Mouse (Mus musculus) hindbrain, embryonic 15.5 days (tissue): ENCODE results near the gene Gm4869. TPM values are rescaled to one million over a fixed set of nuclear protein-coding genes. Genes with fewer than 3 reads are reported as not detected.

Source experiments
- ATAC-seq: fragments of 200-750 bp; cut with Nextera tagmentation; 2 replicates; pipeline ENCODE4 v1.8.0; 2017; ENCODE audit warnings: low read depth, moderate number of reproducible peaks, moderate TSS enrichment; ENCODE audit not compliant: low FRiP score
- H3K27ac ChIP-seq: fragments of 300-500 bp; sonication (generic); replicated peaks from 2 replicates; pipeline ENCODE4 v1.5.1; 2015; ENCODE audit warnings: mild to moderate bottlenecking, inconsistent platforms
- H3K27me3 ChIP-seq: fragments of 300-500 bp; sonication (generic); 2 replicates; pipeline ENCODE4 v1.6.1; 2015; ENCODE audit warnings: control low read depth, inconsistent platforms
- H3K36me3 ChIP-seq: fragments of 300-500 bp; sonication (generic); 2 replicates; pipeline ENCODE4 v1.6.1; 2015; ENCODE audit warnings: control low read depth, inconsistent platforms
- H3K4me1 ChIP-seq: fragments of 300-500 bp; sonication (generic); replicated peaks from 2 replicates; pipeline ENCODE4 v1.6.1; 2015; ENCODE audit warnings: control low read depth, inconsistent platforms
- H3K4me2 ChIP-seq: fragments of 300-500 bp; sonication (generic); 2 replicates; pipeline ENCODE4 v1.6.1; 2015; ENCODE audit warnings: moderate library complexity, mild to moderate bottlenecking, inconsistent platforms
- H3K4me3 ChIP-seq: fragments of 300-500 bp; sonication (generic); 2 replicates; pipeline ENCODE4 v1.5.1; 2015; ENCODE audit warnings: mild to moderate bottlenecking, inconsistent platforms
- H3K9ac ChIP-seq: fragments of 300-500 bp; sonication (generic); 2 replicates; pipeline ENCODE4 v1.6.1; 2015; ENCODE audit warnings: inconsistent platforms
- H3K9me3 ChIP-seq: fragments of 300-500 bp; sonication (generic); 2 replicates; pipeline ENCODE4 v1.6.1; 2016; ENCODE audit warnings: control low read depth, inconsistent platforms
- WGBS: fragments of 180-500 bp; shearing (Covaris S2); methylation state at CpG from one replicate; pipeline ENCODE4 v1.1.7; 2015; 5-methylcytosine and 5-hydroxymethylcytosine counted together
- polyA plus RNA-seq: library from polyadenylated mRNA; unstranded; fragments of >200 nt; fragmentation: Nextera tagmentation; extraction: Ambion mirVana; gene quantifications from 2 replicates; pipeline ENCODE4 v1.2.1, GENCODE M21; 2015

Gm4869 gene
- not detected in 2 replicates for polyA plus RNA-seq

DNA sequence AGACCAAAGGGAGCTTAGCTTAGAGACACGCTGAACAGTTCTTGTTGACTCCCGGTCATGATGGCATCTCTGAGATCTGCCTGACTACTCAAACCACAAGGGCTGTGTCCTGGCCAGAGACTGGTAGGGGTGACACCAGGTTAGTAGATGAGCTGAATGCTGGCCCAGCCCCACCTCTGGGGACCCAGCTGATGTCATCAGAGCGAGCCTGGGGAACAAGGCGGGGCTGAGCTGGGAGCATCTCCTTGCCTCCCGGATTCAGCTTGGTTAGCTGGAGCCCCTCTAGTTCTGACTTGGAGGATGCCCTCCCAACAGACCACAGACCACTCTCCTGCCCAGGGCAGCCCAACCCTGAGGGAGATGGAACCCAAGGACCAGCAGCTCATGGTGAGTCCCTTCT, at the start of gene Gm4869:
Gene Gm4869, plus strand, starts transcription at position 301 of the 400 bp plus-strand sequence.
- no peaks in the 10 kb centered on the region for H3K9me3 ChIP-seq
- no peak within 1 kb of the TSS for H3K4me3 ChIP-seq
- no peaks in the 10 kb centered on the region for H3K27me3 ChIP-seq
- 88% methylated on average over 5 of the region's 5 CpGs for WGBS
- no peak within 1 kb of the TSS for H3K27ac ChIP-seq
- no peak within 1 kb of the TSS for H3K9ac ChIP-seq
- H3K36me3 ChIP-seq, result peaks cover 41% of the 10 kb centered on the region
- no peak for ATAC-seq
- no peaks in the 10 kb centered on the region for H3K4me1 ChIP-seq
- no peak within 1 kb of the TSS for H3K4me2 ChIP-seq

DNA sequence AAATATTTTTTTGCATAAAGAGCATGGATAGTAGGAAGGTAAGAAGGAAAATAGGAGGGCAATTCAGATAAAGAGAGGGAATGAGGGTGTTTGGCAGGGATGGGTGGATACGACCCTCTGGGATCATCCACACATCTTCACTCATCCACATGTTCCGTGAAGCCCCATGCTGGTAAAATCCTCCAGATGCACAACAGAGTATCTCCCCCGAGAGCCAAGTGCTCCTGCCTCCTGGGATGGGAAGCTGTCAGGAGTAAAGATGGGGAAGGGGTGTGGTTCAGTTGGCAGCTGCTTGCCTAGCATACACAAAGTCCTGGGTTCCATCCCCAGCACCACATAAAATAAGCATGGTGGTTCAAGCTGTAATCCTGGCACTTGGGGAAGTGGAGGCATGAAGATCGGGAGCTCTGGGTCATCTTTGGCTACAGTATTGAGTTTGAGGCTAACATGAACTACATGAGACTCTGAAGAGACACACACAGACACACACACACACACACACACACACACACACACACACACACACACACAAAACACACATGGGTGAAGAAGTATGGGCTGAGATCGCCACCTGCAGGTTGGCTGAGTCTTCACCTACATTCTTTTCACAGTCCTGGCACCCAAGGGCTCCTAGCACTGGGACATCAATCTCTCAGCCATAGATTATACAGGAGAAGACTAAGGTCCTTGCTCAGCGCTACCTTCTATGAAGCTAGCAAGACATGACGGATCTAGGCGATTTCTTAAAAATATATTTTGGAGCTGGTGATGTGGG, 49.1 kb upstream of the Gm4869 start:
- 62% methylated on average over 8 of the region's 8 CpGs for WGBS
- H3K9me3 ChIP-seq, result no peaks in the 10 kb centered on the region
- H3K4me3 ChIP-seq, result no peak overlapping the region
- no peak overlapping the region for H3K27ac ChIP-seq
- H3K4me1 ChIP-seq, result no peaks in the 10 kb centered on the region
- no peak for ATAC-seq
- no peak overlapping the region for H3K9ac ChIP-seq
- H3K4me2 ChIP-seq, result no peak overlapping the region
- H3K36me3 ChIP-seq, result no peaks in the 10 kb centered on the region
- no peaks in the 10 kb centered on the region for H3K27me3 ChIP-seq

DNA sequence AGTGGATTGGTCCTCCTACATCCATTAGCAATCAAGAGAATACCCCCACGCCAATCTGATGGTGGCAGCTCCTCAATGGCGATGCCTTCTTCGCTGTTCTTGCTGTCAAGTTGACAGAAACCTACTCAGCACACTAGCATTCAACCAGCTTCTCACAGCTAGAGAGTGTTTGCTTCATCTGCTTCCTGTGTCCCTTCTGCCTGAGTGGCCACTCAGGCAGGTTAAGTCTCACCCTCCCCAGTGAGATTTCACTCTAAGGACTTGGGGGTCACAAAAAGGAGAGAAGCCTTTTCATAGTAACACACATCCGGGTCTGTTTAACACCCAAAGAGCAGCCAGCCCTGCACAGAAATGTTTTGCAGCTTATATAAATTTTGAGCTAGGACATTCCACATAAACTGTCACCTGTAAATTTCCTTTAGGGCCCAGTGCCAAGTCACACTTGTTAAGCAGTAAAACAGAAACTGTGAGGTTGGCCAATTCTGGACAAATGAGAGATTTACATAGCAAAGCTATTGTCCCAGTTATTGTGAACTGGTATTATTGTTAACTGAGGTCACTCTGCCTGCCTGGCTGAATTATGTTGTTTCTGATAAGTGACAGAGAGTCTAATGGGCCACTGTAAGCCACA, 42.7 kb upstream of the Gm4869 start:
- Histone ChIP-seq H3K27ac (no peak overlapping the region), H3K9me3 (no peaks in the 10 kb centered on the region), H3K4me1 (no peaks in the 10 kb centered on the region), H3K27me3 (no peaks in the 10 kb centered on the region), H3K4me2 (no peak overlapping the region), H3K36me3 (no peaks in the 10 kb centered on the region), H3K4me3 (no peak overlapping the region), H3K9ac (no peak overlapping the region)
- ATAC-seq, result no peak
- whole genome bisulfite sequencing, result 87% methylated on average over 4 of the region's 4 CpGs

GRCm38 (mm10) chr5:140405126-140405525, 40.3 kb upstream of the Gm4869 start:
- no peaks in the 10 kb centered on the region for H3K9me3 ChIP-seq
- H3K27ac ChIP-seq, result no peak overlapping the region
- H3K36me3 ChIP-seq, result no peaks in the 10 kb centered on the region
- H3K27me3 ChIP-seq, result no peaks in the 10 kb centered on the region
- no peak overlapping the region for H3K9ac ChIP-seq
- no peak for ATAC-seq
- WGBS, result 84% methylated on average over 6 of the region's 6 CpGs
- no peaks in the 10 kb centered on the region for H3K4me1 ChIP-seq
- no peak overlapping the region for H3K4me2 ChIP-seq
- H3K4me3 ChIP-seq, result no peak overlapping the region

- H3K36me3 ChIP-seq, result no peaks in the 10 kb centered on the region
- H3K9me3 ChIP-seq, result no peaks in the 10 kb centered on the region
- no peaks in the 10 kb centered on the region for H3K4me1 ChIP-seq
- WGBS, result 83% methylated on average over 6 of the region's 6 CpGs
- no peak for ATAC-seq
- no peak overlapping the region for H3K27ac ChIP-seq
- H3K4me3 ChIP-seq, result no peak overlapping the region
- no peak overlapping the region for H3K4me2 ChIP-seq
- H3K9ac ChIP-seq, result no peak overlapping the region
- no peaks in the 10 kb centered on the region for H3K27me3 ChIP-seq
These were observed 38.8 kb upstream of the Gm4869 start for GRCm38 (mm10) chr5:140406666-140407065.

GRCm38 (mm10) chr5:140408801-140409200, 36.6 kb upstream of the Gm4869 start:
- Histone ChIP-seq H3K4me3 (no peak overlapping the region), H3K4me1 (no peaks in the 10 kb centered on the region), H3K27ac (no peak overlapping the region), H3K9ac (no peak overlapping the region), H3K36me3 (no peaks in the 10 kb centered on the region), H3K4me2 (no peak overlapping the region), H3K27me3 (no peaks in the 10 kb centered on the region), H3K9me3 (no peaks in the 10 kb centered on the region)
- no peak for ATAC-seq

- no peak for ATAC-seq
- Histone ChIP-seq H3K36me3 (no peaks in the 10 kb centered on the region), H3K27ac (no peak overlapping the region), H3K9ac (no peak overlapping the region), H3K4me3 (no peak overlapping the region), H3K4me2 (no peak overlapping the region), H3K27me3 (no peaks in the 10 kb centered on the region), H3K9me3 (no peaks in the 10 kb centered on the region), H3K4me1 (no peaks in the 10 kb centered on the region)
- 44% methylated on average over 8 of the region's 8 CpGs for WGBS
These were observed 34.1 kb upstream of the Gm4869 start for GRCm38 (mm10) chr5:140411339-140411738.

DNA sequence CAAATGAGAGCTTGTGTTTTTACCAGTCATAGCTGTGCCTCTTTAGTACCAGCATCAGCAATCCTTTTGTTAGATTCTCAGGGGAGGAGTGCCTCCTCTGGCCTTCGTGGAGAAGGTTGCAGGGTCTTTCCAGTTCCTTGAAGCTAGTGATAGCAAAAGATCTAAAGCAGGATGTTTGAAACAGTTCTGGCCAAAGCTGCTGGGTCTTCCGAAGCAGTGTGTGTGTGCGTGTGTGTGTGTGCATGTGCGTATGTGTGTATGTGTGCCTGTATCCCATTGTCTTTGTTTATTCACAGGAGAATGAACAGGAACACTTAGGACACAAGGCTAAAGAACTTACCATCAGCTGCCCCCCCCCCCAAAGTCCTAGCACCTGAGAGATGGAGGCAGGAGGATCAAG, 30.8 kb upstream of the Gm4869 start:
- Histone ChIP-seq H3K36me3 (no peaks in the 10 kb centered on the region), H3K9ac (no peak overlapping the region), H3K27ac (no peak overlapping the region), H3K27me3 (no peaks in the 10 kb centered on the region), H3K9me3 (no peaks in the 10 kb centered on the region), H3K4me2 (no peak overlapping the region), H3K4me1 (peaks cover 7% of the 10 kb centered on the region; the same call in 1 of the 2 replicates), H3K4me3 (no peak overlapping the region)
- 65% methylated on average over 4 of the region's 4 CpGs for WGBS
- no peak for ATAC-seq

DNA sequence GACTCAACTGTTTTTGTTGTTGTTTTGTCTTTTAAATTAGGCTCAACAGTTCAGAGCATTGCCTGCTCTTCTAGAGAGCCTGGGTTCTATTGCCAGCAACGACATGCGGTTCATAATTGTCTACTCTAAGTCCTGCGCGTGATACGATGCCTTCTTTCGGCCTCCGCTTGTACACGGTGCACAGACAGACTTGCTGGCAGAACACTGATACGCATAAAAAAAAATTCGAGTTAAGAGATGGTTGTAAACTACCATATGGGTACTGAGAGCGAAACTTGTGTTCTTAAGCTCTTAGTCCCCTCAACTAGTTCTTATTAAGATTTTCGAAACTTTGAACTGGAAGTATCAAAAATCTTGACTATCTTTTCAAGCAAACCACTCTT, 27.3 kb upstream of the Gm4869 start:
- ATAC-seq, result peak; percentile 15; the same call in 1 of the 2 replicates
- H3K27ac ChIP-seq, result peak overlapping the region; percentile 96
- H3K36me3 ChIP-seq, result no peaks in the 10 kb centered on the region
- WGBS, result 1% methylated on average over 12 of the region's 12 CpGs
- H3K4me3 ChIP-seq, result peak overlapping the region; percentile 100
- peaks cover 35% of the 10 kb centered on the region for H3K4me1 ChIP-seq
- peak overlapping the region; percentile 92 for H3K4me2 ChIP-seq
- H3K27me3 ChIP-seq, result no peaks in the 10 kb centered on the region
- peak overlapping the region; percentile 99 for H3K9ac ChIP-seq
- H3K9me3 ChIP-seq, result no peaks in the 10 kb centered on the region

- ATAC-seq, result peak; percentile 90
- Histone ChIP-seq H3K4me1 (peaks cover 35% of the 10 kb centered on the region), H3K9me3 (no peaks in the 10 kb centered on the region), H3K4me2 (peak within 1 kb of the TSS; percentile 92), H3K4me3 (peak within 1 kb of the TSS; percentile 100), H3K27ac (peak within 1 kb of the TSS; percentile 96), H3K36me3 (no peaks in the 10 kb centered on the region), H3K9ac (peak within 1 kb of the TSS; percentile 99), H3K27me3 (no peaks in the 10 kb centered on the region)
- WGBS, result under 1% methylated on average over 65 of the region's 65 CpGs
These were observed 26.7 kb upstream of the Gm4869 start, which contains the start of gene Eif3b for GRCm38 (mm10) chr5:140418489-140419441. Eif3b (plus strand) TSS chr5:140419328.

GRCm38 (mm10) chr5:140419442-140420080, 25.9 kb upstream of the Gm4869 start:
- peak overlapping the region; percentile 96 for H3K27ac ChIP-seq
- under 1% methylated on average over 61 of the region's 62 CpGs for WGBS
- no peaks in the 10 kb centered on the region for H3K27me3 ChIP-seq
- peak overlapping the region; percentile 100 for H3K4me3 ChIP-seq
- peaks cover 35% of the 10 kb centered on the region for H3K4me1 ChIP-seq
- H3K4me2 ChIP-seq, result peak overlapping the region; percentile 92
- no peaks in the 10 kb centered on the region for H3K9me3 ChIP-seq
- peak; percentile 55; the same call in 1 of the 2 replicates for ATAC-seq
- no peaks in the 10 kb centered on the region for H3K36me3 ChIP-seq
- peak overlapping the region; percentile 99 for H3K9ac ChIP-seq
